Mouse (Mus musculus) forebrain, embryonic 13.5 days (tissue): ENCODE measurements at regions not wholly inside any gene's neighbourhood (a gene's known extent, or its start where the extent isn't known, plus 50 kb on each side); places are given as distances from the start of the nearest gene placed in this dataset.

ENCODE experiments used
- ATAC-seq: fragments of 200-750 bp; cut with Nextera tagmentation; 2 replicates; pipeline ENCODE4 v1.8.0; 2017
- H3K27ac ChIP-seq: fragments of 300-500 bp; sonication (generic); 2 replicates; pipeline ENCODE4 v1.5.1; 2015; ENCODE audit warnings: inconsistent platforms, mild to moderate bottlenecking, moderate library complexity
- H3K27me3 ChIP-seq: fragments of 300-500 bp; sonication (generic); 2 replicates; pipeline ENCODE4 v1.6.1; 2015; ENCODE audit warnings: mild to moderate bottlenecking, inconsistent platforms
- H3K36me3 ChIP-seq: fragments of 300-500 bp; sonication (generic); 2 replicates; pipeline ENCODE4 v1.6.1; 2015; ENCODE audit warnings: mild to moderate bottlenecking, inconsistent platforms; ENCODE audit not compliant: poor library complexity, severe bottlenecking
- H3K4me1 ChIP-seq: fragments of 300-500 bp; sonication (generic); 2 replicates; pipeline ENCODE4 v1.6.1; 2015; ENCODE audit warnings: inconsistent platforms
- H3K4me2 ChIP-seq: fragments of 300-500 bp; sonication (generic); 2 replicates; pipeline ENCODE4 v1.6.1; 2015; ENCODE audit warnings: inconsistent platforms, mild to moderate bottlenecking, moderate library complexity
- H3K4me3 ChIP-seq: fragments of 300-500 bp; sonication (generic); 2 replicates; pipeline ENCODE4 v1.5.1; 2015; ENCODE audit warnings: mild to moderate bottlenecking, inconsistent platforms
- H3K9ac ChIP-seq: fragments of 300-500 bp; sonication (generic); 2 replicates; pipeline ENCODE4 v1.6.1; 2015; ENCODE audit warnings: mild to moderate bottlenecking, inconsistent platforms
- H3K9me3 ChIP-seq: fragments of 300-500 bp; sonication (generic); replicated peaks from 2 replicates; pipeline ENCODE4 v1.6.1; 2016; ENCODE audit warnings: inconsistent platforms
- WGBS: fragments of 180-500 bp; shearing (Covaris S2); methylation state at CpG from one replicate; pipeline ENCODE4 v1.1.7; 2015; 5-methylcytosine and 5-hydroxymethylcytosine counted together

DNA sequence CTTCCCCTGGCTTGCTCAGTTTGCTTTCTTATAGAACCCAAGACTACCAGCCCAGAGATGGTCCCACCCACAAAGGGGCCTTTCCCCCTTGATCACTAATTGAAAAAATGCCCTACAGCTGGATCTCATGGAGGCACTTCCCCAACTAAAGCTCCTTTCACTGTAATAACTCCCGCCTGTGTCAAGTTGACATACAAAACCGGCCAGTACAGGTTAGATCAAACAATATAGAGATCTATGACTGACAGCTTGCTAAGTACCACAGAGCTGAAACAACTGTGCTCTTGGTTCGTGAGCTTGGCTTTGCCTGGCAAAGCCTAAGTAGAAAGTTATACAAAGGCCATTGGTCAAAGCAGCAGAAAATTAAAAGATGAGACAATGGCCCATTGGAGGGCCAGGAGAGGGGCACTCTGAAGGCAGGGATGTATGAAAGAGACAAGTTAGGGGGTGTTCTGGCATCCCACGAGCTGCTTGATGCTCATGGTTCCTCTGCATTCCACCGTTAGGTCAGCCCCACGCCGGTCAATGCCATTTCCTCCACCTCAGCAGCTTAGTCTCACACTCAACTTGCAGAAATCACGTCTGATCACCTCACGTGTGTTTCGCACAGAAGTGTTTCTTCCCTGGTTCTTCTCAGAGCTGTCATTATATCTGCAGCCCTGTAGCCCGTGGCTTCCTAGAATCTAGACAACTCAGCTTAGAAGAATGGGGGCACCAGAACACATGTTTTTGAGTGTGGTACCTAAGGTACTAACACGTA, 87.5 kb upstream of the Zfp648 start:
- Histone ChIP-seq H3K27me3 (no peaks in the 10 kb centered on the region), H3K9ac (no peak overlapping the region), H3K4me3 (no peak overlapping the region), H3K4me1 (peaks cover 9% of the 10 kb centered on the region; the same call in 1 of the 2 replicates), H3K4me2 (no peak overlapping the region), H3K36me3 (no peaks in the 10 kb centered on the region), H3K9me3 (no peaks in the 10 kb centered on the region), H3K27ac (no peak overlapping the region)
- WGBS: 79% methylated on average over 12 of the region's 12 CpGs
- no peak for ATAC-seq

DNA sequence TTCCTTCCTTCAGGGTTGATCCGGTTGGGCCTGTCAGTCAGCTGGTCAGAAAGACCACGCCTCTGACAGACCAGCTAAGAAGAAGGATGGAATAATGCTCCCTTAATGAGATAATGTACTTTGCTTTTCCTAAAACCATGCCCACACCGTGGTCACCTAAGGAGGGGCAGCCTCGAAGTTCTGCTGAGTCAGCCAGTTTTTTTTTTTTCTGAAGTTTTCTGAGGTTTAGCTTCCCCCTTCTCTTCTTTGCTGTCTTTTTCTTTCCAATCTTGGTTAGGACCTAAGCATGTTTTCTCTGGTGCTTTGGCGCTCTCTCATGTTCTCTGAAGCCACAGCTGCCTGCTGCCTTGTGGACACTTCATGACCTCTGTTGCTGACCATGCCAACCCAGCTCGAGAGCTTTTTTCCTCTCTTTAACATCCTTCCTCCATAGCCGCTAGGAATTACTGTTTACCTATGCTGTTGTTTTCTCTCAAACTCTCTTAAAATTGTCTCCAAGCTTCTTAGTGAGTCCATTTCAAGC, 84.7 kb upstream of the Zfp648 start:
- Histone ChIP-seq H3K4me1 (peaks cover 14% of the 10 kb centered on the region; the same call in 1 of the 2 replicates), H3K4me2 (no peak overlapping the region), H3K4me3 (no peak overlapping the region), H3K27me3 (no peaks in the 10 kb centered on the region), H3K9ac (no peak overlapping the region), H3K9me3 (no peaks in the 10 kb centered on the region), H3K27ac (no peak overlapping the region), H3K36me3 (no peaks in the 10 kb centered on the region)
- ATAC-seq: no peak
- WGBS: 87% methylated on average over 7 of the region's 7 CpGs

DNA sequence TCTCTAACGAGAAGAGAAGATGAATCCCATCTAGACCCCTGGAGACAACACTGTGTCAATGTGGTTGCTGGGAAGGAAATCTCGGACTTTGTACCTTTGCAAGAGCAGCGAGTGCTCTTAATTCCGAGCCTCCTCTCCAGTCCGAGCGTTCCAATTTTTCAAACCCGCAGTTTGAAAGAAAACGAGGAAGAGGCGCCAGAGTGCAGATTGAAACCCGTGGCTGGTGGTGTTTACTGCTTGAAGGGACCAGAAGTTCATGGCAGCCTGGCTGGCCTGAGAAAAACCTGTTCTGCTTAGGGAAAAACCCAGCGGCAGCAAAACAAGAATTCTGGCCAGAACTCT, 83.7 kb upstream of the Zfp648 start:
- Histone ChIP-seq H3K9ac (no peak overlapping the region), H3K4me2 (0 out of 2 replicates have a peak overlapping the region, but pooled peaks have one; percentile 10), H3K4me3 (no peak overlapping the region), H3K9me3 (no peaks in the 10 kb centered on the region), H3K36me3 (no peaks in the 10 kb centered on the region), H3K27me3 (no peaks in the 10 kb centered on the region), H3K27ac (no peak overlapping the region), H3K4me1 (peaks cover 14% of the 10 kb centered on the region; the same call in 1 of the 2 replicates)
- WGBS: 45% methylated on average over 11 of the region's 11 CpGs
- ATAC-seq: no peak

DNA sequence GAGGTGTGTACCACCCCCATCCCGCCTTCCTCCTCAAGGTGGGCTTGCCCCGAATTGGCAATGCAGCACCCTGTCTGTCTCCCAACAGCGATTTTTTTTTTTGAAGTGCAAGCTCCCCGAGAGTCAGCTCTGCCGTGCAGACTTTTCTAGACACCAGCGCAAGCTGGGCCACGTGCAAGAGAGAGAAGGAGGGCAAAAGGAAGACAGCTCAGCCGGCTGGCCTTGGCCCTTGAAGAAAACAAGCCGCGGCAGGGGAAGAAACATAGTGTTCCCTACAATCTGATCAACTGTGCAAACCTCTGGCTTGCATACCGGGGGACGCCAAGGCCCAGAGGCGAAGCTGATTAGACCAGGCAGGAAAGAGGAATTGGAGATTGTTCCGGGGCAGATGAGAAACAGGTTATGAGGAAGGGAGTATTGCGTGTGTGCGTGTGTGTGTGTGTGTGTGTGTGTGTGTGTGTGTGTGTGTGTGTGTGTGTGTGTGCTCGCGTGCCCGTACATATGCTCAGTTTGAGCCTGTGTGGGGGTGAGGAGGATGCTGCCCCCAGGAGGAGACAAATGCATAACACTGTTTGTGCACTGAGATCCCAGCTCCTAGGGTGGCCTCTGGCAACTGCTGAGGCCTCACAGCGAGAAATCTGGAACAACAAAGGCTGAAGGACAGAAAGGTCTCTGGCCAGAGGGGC, 83.2 kb upstream of the Zfp648 start:
- Histone ChIP-seq H3K4me2 (0 out of 2 replicates have a peak overlapping the region, but pooled peaks have one; percentile 10), H3K27ac (no peak overlapping the region), H3K27me3 (no peaks in the 10 kb centered on the region), H3K4me1 (peaks cover 11% of the 10 kb centered on the region; the same call in 1 of the 2 replicates), H3K36me3 (no peaks in the 10 kb centered on the region), H3K4me3 (no peak overlapping the region), H3K9me3 (no peaks in the 10 kb centered on the region), H3K9ac (no peak overlapping the region)
- no peak for ATAC-seq
- 53% methylated on average over 20 of the region's 20 CpGs for WGBS

DNA sequence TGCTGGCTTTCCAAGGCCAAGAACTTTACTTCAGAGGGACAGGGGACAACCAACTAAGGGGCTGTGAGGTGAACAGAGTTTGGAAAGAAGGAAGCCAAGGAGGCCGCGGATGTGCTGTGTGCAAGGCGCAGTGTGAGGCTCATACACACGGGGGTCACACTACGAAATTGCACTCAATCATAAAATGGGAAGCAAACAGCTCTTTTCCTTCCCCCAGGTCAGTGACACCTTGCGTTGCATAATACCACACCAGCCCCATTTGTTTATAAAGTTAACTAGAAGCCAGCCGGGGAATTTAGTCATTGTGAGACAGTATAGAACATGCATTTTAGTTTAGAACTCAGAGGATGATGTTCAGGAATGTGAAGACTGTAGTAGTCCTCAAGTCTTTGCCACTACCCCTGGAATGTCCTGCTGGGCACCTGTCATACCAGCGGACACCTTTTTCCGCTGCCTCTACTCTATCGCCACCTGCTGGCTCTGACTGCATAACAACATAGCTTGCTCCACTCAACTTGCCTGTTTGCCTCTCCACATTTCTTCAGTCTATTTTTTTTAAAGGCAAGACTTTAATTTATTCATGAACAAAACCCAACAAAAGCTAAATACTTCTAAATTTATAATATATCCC, 82.5 kb upstream of the Zfp648 start:
- WGBS: 45% methylated on average over 10 of the region's 10 CpGs
- H3K4me1 ChIP-seq: peaks cover 11% of the 10 kb centered on the region; the same call in 1 of the 2 replicates
- H3K27ac ChIP-seq: no peak overlapping the region
- no peaks in the 10 kb centered on the region for H3K9me3 ChIP-seq
- H3K36me3 ChIP-seq: no peaks in the 10 kb centered on the region
- no peaks in the 10 kb centered on the region for H3K27me3 ChIP-seq
- H3K4me3 ChIP-seq: no peak overlapping the region
- no peak overlapping the region for H3K9ac ChIP-seq
- peak; percentile 51 for ATAC-seq
- H3K4me2 ChIP-seq: no peak overlapping the region

DNA sequence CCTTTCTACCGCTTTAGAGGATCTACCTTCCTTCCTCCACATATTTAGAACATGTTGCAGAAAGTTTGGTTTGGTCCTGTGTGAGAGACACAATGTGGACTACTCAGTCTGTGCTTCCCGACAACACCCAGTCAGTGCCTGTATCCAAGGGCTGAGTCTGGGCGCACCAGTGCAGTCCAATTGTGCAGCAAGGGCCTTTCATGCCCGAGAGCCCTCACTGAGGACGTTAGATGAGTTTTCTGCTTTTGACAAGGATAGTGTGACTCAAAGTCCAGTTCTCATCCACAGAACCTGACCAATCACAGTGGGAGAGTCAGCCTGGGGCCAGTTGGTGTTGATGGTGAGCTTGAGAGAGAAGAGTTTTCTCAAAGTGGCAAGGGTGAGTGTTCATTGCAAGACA, 81.4 kb upstream of the Zfp648 start:
- Histone ChIP-seq H3K36me3 (no peaks in the 10 kb centered on the region), H3K4me2 (no peak overlapping the region), H3K9me3 (no peaks in the 10 kb centered on the region), H3K4me1 (peaks cover 11% of the 10 kb centered on the region; the same call in 1 of the 2 replicates), H3K4me3 (no peak overlapping the region), H3K27me3 (no peaks in the 10 kb centered on the region), H3K27ac (no peak overlapping the region), H3K9ac (no peak overlapping the region)
- WGBS: 85% methylated on average over 5 of the region's 5 CpGs
- ATAC-seq: no peak

DNA sequence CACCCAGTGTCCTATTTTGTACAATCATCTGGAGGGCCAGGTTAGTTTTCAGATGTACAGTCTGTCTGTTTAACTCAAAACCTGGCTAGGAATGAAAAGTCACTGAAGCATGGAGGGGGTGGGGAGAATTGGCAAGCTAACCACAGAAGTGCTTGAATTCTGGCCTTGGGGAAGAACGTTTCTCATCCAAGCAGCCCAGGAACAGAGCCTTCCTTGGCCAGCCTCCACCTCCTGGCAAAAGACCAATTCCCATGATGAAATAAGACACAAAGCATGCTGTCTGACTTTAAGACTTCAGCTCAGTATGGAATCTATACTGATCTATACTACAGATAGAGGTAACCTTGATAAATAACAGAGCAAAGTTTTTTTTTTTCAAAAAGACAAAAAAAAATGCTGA, 80.3 kb upstream of the Zfp648 start:
- peaks cover 11% of the 10 kb centered on the region; the same call in 1 of the 2 replicates for H3K4me1 ChIP-seq
- WGBS: 35% methylated on average over 1 of the region's 1 CpGs
- H3K27ac ChIP-seq: no peak overlapping the region
- ATAC-seq: peak; percentile 36; the same call in 1 of the 2 replicates
- H3K9ac ChIP-seq: no peak overlapping the region
- H3K36me3 ChIP-seq: no peaks in the 10 kb centered on the region
- H3K27me3 ChIP-seq: no peaks in the 10 kb centered on the region
- H3K4me3 ChIP-seq: no peak overlapping the region
- H3K9me3 ChIP-seq: no peaks in the 10 kb centered on the region
- no peak overlapping the region for H3K4me2 ChIP-seq

DNA sequence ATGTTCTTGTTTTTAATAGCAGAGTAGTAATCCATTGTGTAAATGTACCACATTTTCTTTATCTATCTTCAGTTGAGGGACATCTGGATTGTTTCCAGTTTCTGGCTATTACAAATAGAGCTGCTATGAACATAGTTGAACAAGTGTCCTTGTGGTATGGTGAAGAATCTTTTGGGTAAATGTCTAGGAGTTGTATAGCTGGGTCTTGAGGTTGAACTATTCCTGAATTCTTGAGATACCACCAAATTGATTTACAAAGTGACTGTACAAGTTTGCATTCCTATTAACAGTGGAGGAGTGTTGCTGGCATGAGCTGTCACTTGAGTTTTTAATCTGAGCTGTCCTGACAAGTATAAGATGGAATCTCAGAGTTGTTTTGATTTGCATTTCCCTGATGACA, 76.0 kb upstream of the Zfp648 start:
- Histone ChIP-seq H3K27me3 (no peaks in the 10 kb centered on the region), H3K27ac (no peak overlapping the region), H3K9ac (no peak overlapping the region), H3K4me3 (no peak overlapping the region), H3K4me1 (peaks cover 5% of the 10 kb centered on the region; the same call in 1 of the 2 replicates), H3K36me3 (no peaks in the 10 kb centered on the region), H3K9me3 (no peaks in the 10 kb centered on the region), H3K4me2 (no peak overlapping the region)
- ATAC-seq: no peak

DNA sequence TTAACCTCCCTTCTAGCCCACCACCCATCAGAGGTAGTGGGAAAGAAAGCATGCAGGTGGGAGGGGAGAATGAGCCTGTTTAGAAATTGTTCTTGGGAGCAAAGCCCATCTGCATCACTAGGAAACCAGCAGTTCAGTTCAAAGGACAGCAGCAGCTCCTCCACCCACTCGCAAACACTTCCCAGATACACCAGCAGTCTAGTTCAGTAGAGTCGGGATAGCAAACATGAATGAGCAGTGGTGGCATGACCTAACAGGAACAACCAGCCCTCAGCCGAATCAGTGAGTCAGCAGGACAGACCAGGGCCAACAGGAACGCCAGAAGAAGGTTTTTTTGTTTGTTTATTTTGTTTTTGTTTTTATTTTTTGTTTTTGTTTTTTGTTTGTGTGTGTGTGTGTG, 74.5 kb upstream of the Zfp648 start:
- 82% methylated on average over 4 of the region's 4 CpGs for WGBS
- H3K9me3 ChIP-seq: no peaks in the 10 kb centered on the region
- no peaks in the 10 kb centered on the region for H3K27me3 ChIP-seq
- no peaks in the 10 kb centered on the region for H3K4me1 ChIP-seq
- ATAC-seq: no peak
- H3K4me2 ChIP-seq: no peak overlapping the region
- H3K36me3 ChIP-seq: no peaks in the 10 kb centered on the region
- no peak overlapping the region for H3K27ac ChIP-seq
- no peak overlapping the region for H3K9ac ChIP-seq
- no peak overlapping the region for H3K4me3 ChIP-seq

DNA sequence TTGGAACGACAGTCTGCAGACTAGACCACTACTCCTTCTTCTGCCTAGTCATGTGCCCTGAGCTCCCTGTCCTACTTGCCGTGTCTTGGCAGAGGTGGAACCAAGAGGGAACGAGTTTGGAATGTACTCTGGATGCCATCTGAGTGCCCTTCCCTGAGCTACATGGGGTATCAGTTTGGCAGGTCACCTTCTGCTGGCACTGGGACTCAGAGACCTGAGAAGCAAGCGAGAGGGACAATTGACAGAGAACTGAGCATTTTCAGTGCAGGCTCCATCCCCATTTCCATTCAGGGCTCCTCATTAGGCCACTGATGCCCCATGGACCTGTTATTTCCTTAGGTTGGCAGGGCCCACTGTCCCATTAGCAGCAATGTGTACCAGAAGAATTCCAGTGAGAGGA, 61.5 kb upstream of the Zfp648 start:
- Histone ChIP-seq H3K9me3 (no peaks in the 10 kb centered on the region), H3K4me2 (no peak overlapping the region), H3K36me3 (no peaks in the 10 kb centered on the region), H3K4me1 (no peaks in the 10 kb centered on the region), H3K4me3 (no peak overlapping the region), H3K9ac (no peak overlapping the region), H3K27ac (no peak overlapping the region), H3K27me3 (no peaks in the 10 kb centered on the region)
- ATAC-seq: no peak
- WGBS: 65% methylated on average over 4 of the region's 4 CpGs

DNA sequence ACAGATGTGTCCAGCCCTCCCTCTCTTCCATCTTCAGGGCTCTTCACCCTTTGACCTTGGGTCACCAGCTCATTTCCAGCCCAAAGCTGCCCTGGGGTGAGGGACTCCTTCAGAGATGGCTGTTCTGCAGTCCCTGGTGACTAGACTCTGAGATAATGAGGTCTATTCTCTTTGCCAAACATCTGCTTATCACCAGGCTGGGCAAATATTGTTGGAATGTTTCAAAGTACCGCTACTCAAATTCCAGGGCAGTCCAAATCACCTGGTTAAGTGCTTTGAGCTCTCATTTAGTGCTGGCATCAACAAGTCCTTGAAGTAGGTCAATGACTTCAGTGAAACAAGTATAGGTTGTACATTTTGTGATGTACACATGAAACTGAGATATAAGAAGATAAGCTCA, 57.3 kb upstream of the Zfp648 start:
- 87% methylated on average over 1 of the region's 1 CpGs for WGBS
- H3K4me1 ChIP-seq: no peaks in the 10 kb centered on the region
- H3K27me3 ChIP-seq: no peaks in the 10 kb centered on the region
- no peaks in the 10 kb centered on the region for H3K9me3 ChIP-seq
- no peaks in the 10 kb centered on the region for H3K36me3 ChIP-seq
- H3K4me2 ChIP-seq: no peak overlapping the region
- H3K4me3 ChIP-seq: no peak overlapping the region
- H3K27ac ChIP-seq: no peak overlapping the region
- H3K9ac ChIP-seq: no peak overlapping the region
- no peak for ATAC-seq

DNA sequence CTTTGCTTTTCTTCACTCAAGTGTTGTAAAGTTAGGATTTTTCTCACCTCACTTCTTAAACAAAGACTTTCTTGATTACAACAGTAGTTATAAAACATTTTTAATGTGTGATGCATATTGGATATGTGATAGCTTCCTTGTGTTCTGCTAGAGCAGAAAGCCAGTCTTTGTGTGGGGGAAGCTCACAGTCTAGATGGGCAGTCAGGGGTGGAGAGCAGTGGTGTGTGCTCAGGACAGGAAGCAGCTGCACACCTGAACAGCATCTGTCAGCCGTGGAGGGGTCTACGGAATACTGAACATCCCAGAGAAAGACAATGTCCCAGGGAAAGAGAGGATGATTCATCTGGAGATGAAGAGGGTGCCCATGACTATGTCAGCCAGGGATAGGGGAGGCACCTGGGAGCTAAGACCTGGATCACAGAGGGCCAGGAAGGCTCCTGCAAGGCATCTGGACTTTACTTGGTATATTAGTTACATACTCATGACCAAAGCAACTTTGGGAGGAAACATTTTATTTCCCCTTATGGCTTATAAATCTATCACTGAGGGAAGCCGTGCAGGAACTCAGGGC, 53.9 kb upstream of the Zfp648 start:
- H3K4me1 ChIP-seq: peaks cover 10% of the 10 kb centered on the region
- no peak overlapping the region for H3K4me3 ChIP-seq
- H3K9me3 ChIP-seq: no peaks in the 10 kb centered on the region
- no peak overlapping the region for H3K27ac ChIP-seq
- H3K27me3 ChIP-seq: no peaks in the 10 kb centered on the region
- 93% methylated on average over 3 of the region's 3 CpGs for WGBS
- ATAC-seq: no peak
- no peaks in the 10 kb centered on the region for H3K36me3 ChIP-seq
- no peak overlapping the region for H3K4me2 ChIP-seq
- no peak overlapping the region for H3K9ac ChIP-seq
